Mouse (Mus musculus) CH12.LX (cell line): Measurements from ENCODE around the gene Dnah8. TPM values are rescaled to one million over a fixed set of nuclear protein-coding genes. Genes with fewer than 3 reads are reported as not detected.

Experiments
- DNase-seq: peaks from one replicate; pipeline ENCODE4 v3.0.0-alpha.2; 2013; ENCODE audit errors: extremely low read depth
- H3K27ac ChIP-seq: 2 replicates; pipeline ENCODE4 v1.5.1; 2012; ENCODE audit warnings: low read depth, mild to moderate bottlenecking, control low read depth, moderate library complexity; ENCODE audit not compliant: insufficient read depth
- H3K27me3 ChIP-seq: replicated peaks from 2 replicates; pipeline ENCODE3; 2012; ENCODE audit warnings: inconsistent platforms
- H3K36me3 ChIP-seq, 2 experiments: replicated peaks in 1 of 2; 2 replicates each; pipeline versions ENCODE3 to v1.6.1; 2012; ENCODE audit warnings: inconsistent platforms in 1 of 2, low read length in 1 of 2, mild to moderate bottlenecking in 1 of 2, mixed read lengths in 1 of 2, moderate library complexity in 1 of 2; ENCODE audit not compliant: control insufficient read depth in 1 of 2, insufficient read depth in 1 of 2
- H3K4me1 ChIP-seq, 2 experiments: 2 replicates each; pipeline ENCODE4 v1.6.1; 2012; ENCODE audit warnings: inconsistent platforms in 1 of 2, moderate library complexity in 1 of 2; ENCODE audit not compliant: insufficient read depth in 2 of 2, control insufficient read depth in 1 of 2
- H3K4me2 ChIP-seq: 2 replicates; pipeline ENCODE4 v1.6.1; 2012; ENCODE audit warnings: low read depth, mild to moderate bottlenecking, control low read depth; ENCODE audit not compliant: poor library complexity, insufficient read depth, severe bottlenecking
- H3K4me3 ChIP-seq, 3 experiments: fragments of 150-350 bp in 1 of 3; sonication (generic) in 1 of 3; replicated peaks in 1 of 3; 2 replicates each; pipeline versions ENCODE3 to v1.5.1; 2011 to 2012; ENCODE audit warnings: low read depth in 2 of 3, low read length in 2 of 3, mild to moderate bottlenecking in 2 of 3, moderate library complexity in 2 of 3, control low read depth in 1 of 3, improper control_type of control experiment in 1 of 3, inconsistent platforms in 1 of 3, mixed read lengths in 1 of 3; ENCODE audit not compliant: poor library complexity in 1 of 3
- H3K79me2 ChIP-seq: replicated peaks from 2 replicates; pipeline ENCODE4 v1.6.1; 2012; ENCODE audit warnings: mild to moderate bottlenecking, moderate library complexity; ENCODE audit not compliant: control insufficient read depth, poor library complexity, insufficient read depth, severe bottlenecking; ENCODE audit errors: extremely low read depth
- H3K9ac ChIP-seq: 2 replicates; pipeline ENCODE4 v1.6.1; 2012; ENCODE audit warnings: low read depth, mild to moderate bottlenecking, control low read depth, moderate library complexity; ENCODE audit not compliant: insufficient read depth
- H3K9me3 ChIP-seq: replicated peaks from 2 replicates; pipeline ENCODE3; 2012; ENCODE audit warnings: low read length, inconsistent platforms, mixed read lengths
- BHLHE40 ChIP-seq: IDR thresholded peaks from 2 replicates; pipeline ENCODE4 v1.6.1; 2011; ENCODE audit warnings: mild to moderate bottlenecking, low read depth, low read length, improper control_type of control experiment
- CTCF ChIP-seq, 2 experiments: IDR thresholded peaks in 1 of 2; conservative IDR thresholded peaks in 1 of 2; 2 replicates each; pipeline ENCODE4 v1.5.1; 2011 to 2012; ENCODE audit warnings: low read depth in 2 of 2, low read length in 2 of 2, improper control_type of control experiment in 1 of 2, inconsistent platforms in 1 of 2, mild to moderate bottlenecking in 1 of 2, moderate library complexity in 1 of 2
- E2F4 ChIP-seq: IDR thresholded peaks from 2 replicates; pipeline ENCODE4 v1.6.1; 2011; ENCODE audit warnings: low read depth, low read length, improper control_type of control experiment; ENCODE audit not compliant: insufficient replicate concordance
- ELF1 ChIP-seq: IDR thresholded peaks from 2 replicates; pipeline ENCODE4 v1.6.1; 2014; ENCODE audit warnings: low read depth, mild to moderate bottlenecking, inconsistent platforms, low read length, improper control_type of control experiment
- EP300 ChIP-seq: IDR thresholded peaks from 2 replicates; pipeline ENCODE4 v1.6.1; 2011; ENCODE audit warnings: low read length, improper control_type of control experiment
- HCFC1 ChIP-seq: IDR thresholded peaks from 2 replicates; pipeline ENCODE4 v1.6.1; 2012; ENCODE audit warnings: low read depth, mild to moderate bottlenecking, inconsistent platforms, low read length, improper control_type of control experiment
- IRF4 ChIP-seq: IDR thresholded peaks from 2 replicates; pipeline ENCODE4 v1.6.1; 2014; ENCODE audit warnings: low read depth, mild to moderate bottlenecking, inconsistent platforms, low read length, improper control_type of control experiment
- NELFE ChIP-seq: IDR thresholded peaks from 2 replicates; pipeline ENCODE4 v1.6.1; 2011; ENCODE audit warnings: low read depth, low read length, improper control_type of control experiment
- NRF1 ChIP-seq: IDR thresholded peaks from 2 replicates; pipeline ENCODE4 v1.6.1; 2014; ENCODE audit warnings: low read depth, mild to moderate bottlenecking, inconsistent platforms, low read length, improper control_type of control experiment, moderate library complexity
- POLR2A ChIP-seq: IDR thresholded peaks from 2 replicates; pipeline ENCODE4 v1.6.1; 2011; ENCODE audit warnings: low read depth, mild to moderate bottlenecking, improper control_type of control experiment, low read length
- POLR2AphosphoS2 ChIP-seq: IDR thresholded peaks from 2 replicates; pipeline ENCODE4 v1.6.1; 2011; ENCODE audit warnings: low read depth, low read length, improper control_type of control experiment
- RAD21 ChIP-seq: IDR thresholded peaks from 2 replicates; pipeline ENCODE4 v1.6.1; 2011; ENCODE audit warnings: low read depth, mild to moderate bottlenecking, low read length, improper control_type of control experiment, moderate library complexity
- SIN3A ChIP-seq: IDR thresholded peaks from 2 replicates; pipeline ENCODE4 v1.6.1; 2012; ENCODE audit warnings: low read length, improper control_type of control experiment, inconsistent platforms
- SMC3 ChIP-seq: IDR thresholded peaks from 2 replicates; pipeline ENCODE4 v1.6.1; 2011; ENCODE audit warnings: low read depth, low read length, improper control_type of control experiment
- USF1 ChIP-seq: IDR thresholded peaks from 2 replicates; pipeline ENCODE4 v1.6.1; 2014; ENCODE audit warnings: low read depth, mild to moderate bottlenecking, inconsistent platforms, low read length, improper control_type of control experiment
- dilution Hi-C: fragments of 300-500 bp; cut with MboI; formaldehyde crosslinking; loops from 2 replicates; pipeline ENCODE4 v1.14.3; 2020; ENCODE audit warnings: low sequenced_read_pairs; ENCODE audit not compliant: extremely low pct_unique_long_range_greater_than_20kb, extremely low pct_ligation_motif_present
- in situ Hi-C: fragments of 300-500 bp; cut with MboI; formaldehyde crosslinking; loops from 3 replicates; pipeline ENCODE4 v1.14.3; 2019; ENCODE audit warnings: low sequenced_read_pairs, low pct_ligation_motif_present, low pct_unique_long_range_greater_than_20kb, mixed read lengths
- polyA plus RNA-seq: library from polyadenylated mRNA; unstranded; fragments of >175 nt; gene quantifications from 2 replicates; pipeline ENCODE4 v1.2.1, GENCODE M21; 2012; ENCODE audit warnings: low read depth; ENCODE audit not compliant: insufficient read length
- total RNA-seq, 2 experiments: library from RNA; depleted of rRNA; stranded (reverse); fragments of 300-350 nt in 1 of 2; fragments of >200 nt in 1 of 2; gene quantifications; 2 replicates each; pipeline ENCODE4 v1.2.3; 2012 to 2014

Gene Dnah8
- total and polyA plus RNA-seq, 3 experiments = 0.09 to 0.99 TPM; not detected in 1

GRCm38 (mm10) chr17:30901627-30902026 is 277.5 kb downstream of the Dnah8 start, which contains the start of gene Glp1r:
Gene Glp1r, plus strand, starts transcription at chr17:30901817.
- H3K27me3 ChIP-seq = peaks cover 74% of the 10 kb centered on the region
- peak within 1 kb of the TSS; percentile 53 for H3K4me2 ChIP-seq
- H3K9me3 ChIP-seq = peaks cover 17% of the 10 kb centered on the region
- peaks cover 0 to 6% of the 10 kb centered on the region in 2 experiments; a peak in 1 of 4 replicates for H3K4me1 ChIP-seq
- dilution Hi-C loops (loop anchor here (25.0 kb wide), 1 partner anchor 439 kb away; no protein-coding TSS in a partner anchor), in situ Hi-C loops (no loop called here)
- H3K9ac ChIP-seq = no peak within 1 kb of the TSS
- no peaks in the 10 kb centered on the region for H3K79me2 ChIP-seq
- TF ChIP-seq POLR2A (peak; percentile 29; the same call in 1 of the 2 replicates), RAD21 (no peak)
- TF ChIP-seq, all 38 proteins: peak for 1
- Histone ChIP-seq H3K27ac (no peak within 1 kb of the TSS), H3K36me3 (no peaks in the 10 kb centered on the region), H3K4me3 (peak within 1 kb of the TSS in 2 of 3 experiments; percentile 23 to 27)
- no peak for DNase-seq

- Histone ChIP-seq H3K9ac (no peak overlapping the region), H3K4me2 (no peak overlapping the region), H3K27me3 (peaks cover 85% of the 10 kb centered on the region)
- dilution Hi-C loops = loop anchor here (25.0 kb wide), 1 partner anchor 442 kb away; no protein-coding TSS in a partner anchor
- TF ChIP-seq POLR2AphosphoS2 (no peak), NELFE (no peak), ELF1 (no peak), SIN3A (no peak), RAD21 (no peak)
- TF ChIP-seq, all 38 proteins: peak for 0
- no peak for DNase-seq
- in situ Hi-C loops = no loop called here
- Histone ChIP-seq H3K36me3 (no peaks in the 10 kb centered on the region), H3K4me3 (no peak overlapping the region), H3K27ac (no peak overlapping the region), H3K79me2 (no peaks in the 10 kb centered on the region), H3K4me1 (peaks cover 0 to 6% of the 10 kb centered on the region in 2 experiments; a peak in 1 of 4 replicates), H3K9me3 (peaks cover 6% of the 10 kb centered on the region)
Measured at GRCm38 (mm10) chr17:30904096-30904495, 279.9 kb downstream of the Dnah8 start.

GRCm38 (mm10) chr17:30907577-30907976 is 283.4 kb downstream of the Dnah8 start:
- no peak for DNase-seq
- dilution Hi-C loops = loop anchor here (25.0 kb wide), 1 partner anchor 445 kb away; no protein-coding TSS in a partner anchor
- in situ Hi-C loops = no loop called here
- H3K27ac ChIP-seq = no peak overlapping the region
- H3K4me2 ChIP-seq = no peak overlapping the region
- no peak overlapping the region for H3K4me3 ChIP-seq
- no peaks in the 10 kb centered on the region for H3K36me3 ChIP-seq
- TF ChIP-seq USF1 = no peak
- TF ChIP-seq POLR2AphosphoS2 = no peak
- TF ChIP-seq SMC3 = no peak
- TF ChIP-seq HCFC1 = no peak
- no peak for TF ChIP-seq EP300
- no peak for TF ChIP-seq CTCF (conservative IDR thresholded peaks at IDR 0.05 in 1 of 2, IDR thresholded peaks at IDR 0.05 in 1 of 2; ENCODE audit: low read depth in 2 of 2, low read length in 2 of 2)
- no peak for TF ChIP-seq NRF1
- no peak for TF ChIP-seq E2F4
- no peak for TF ChIP-seq IRF4
- no peak for TF ChIP-seq BHLHE40
- no peaks in the 10 kb centered on the region for H3K79me2 ChIP-seq
- no peak overlapping the region for H3K9ac ChIP-seq
- H3K27me3 ChIP-seq = peaks cover 68% of the 10 kb centered on the region
- no peaks in the 10 kb centered on the region for H3K4me1 ChIP-seq
- H3K9me3 ChIP-seq = peaks cover 5% of the 10 kb centered on the region
